Mouse (Mus musculus) embryonic stem cell, embryonic (primary cell): ENCODE measurements around the gene Ncf2.

Experiments
- CTCF ChIA-PET, 4 experiments: fragments of 300-600 bp in 2 of 4; fragments of 350-600 bp in 2 of 4; sonication (Branson Sonifier 250); formaldehyde crosslinking; loops; one replicate each; lab custom pipeline; 2022; ENCODE audit warnings: inconsistent platforms in 2 of 4; lab: Charles Lee
- POLR2A ChIA-PET, 4 experiments: fragments of 300-600 bp in 2 of 4; fragments of 350-600 bp in 2 of 4; sonication (Branson Sonifier 250); formaldehyde crosslinking; loops; one replicate each; lab custom pipeline; 2022; ENCODE audit warnings: antibody characterized with exemption in 4 of 4, inconsistent platforms in 1 of 4; lab: Charles Lee

Gene Ncf2

DNA sequence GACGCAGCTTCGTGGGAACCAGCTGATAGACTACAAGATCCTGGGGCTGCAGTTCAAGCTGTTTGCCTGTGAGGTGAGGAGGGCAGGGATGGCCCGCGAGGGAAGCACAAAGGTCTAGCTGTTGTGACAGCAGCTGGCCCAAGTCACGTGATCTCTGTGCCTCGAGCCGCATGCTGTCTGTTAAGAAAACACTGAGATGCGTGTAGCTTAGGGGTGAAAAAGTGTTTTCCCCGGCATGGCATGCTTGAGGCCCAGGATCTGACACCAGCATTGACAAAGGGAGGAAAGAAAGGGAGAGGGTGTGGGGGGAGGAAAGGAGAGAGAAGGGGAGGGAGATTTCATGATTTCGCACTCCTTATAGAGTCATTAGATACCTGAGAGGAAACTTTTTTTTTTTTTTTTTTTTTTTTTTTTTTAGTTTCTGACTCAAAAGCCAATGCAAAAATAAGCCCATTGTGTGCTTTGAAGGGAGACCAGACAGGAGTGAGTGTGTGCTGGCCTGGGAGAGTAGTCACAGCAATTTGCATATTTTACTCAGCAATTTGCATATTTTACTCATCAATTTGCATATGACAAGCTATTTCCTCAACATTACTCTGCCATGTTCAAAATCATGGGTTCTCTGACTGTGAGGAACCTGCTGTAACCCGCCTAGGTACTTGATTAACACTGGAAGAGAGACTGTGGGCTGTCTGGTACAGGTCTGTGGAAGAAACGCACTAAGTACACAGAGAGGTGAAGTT is 17.2 kb downstream of the Ncf2 start:
- CTCF ChIA-PET = interaction anchor here (0.5 to 2.9 kb wide), 8 partner anchors 17 to 67 kb away, joined by 3 to 28 read pairs (median 4); partner anchors contain the start of gene Ncf2 (in 1 of the 4)

DNA sequence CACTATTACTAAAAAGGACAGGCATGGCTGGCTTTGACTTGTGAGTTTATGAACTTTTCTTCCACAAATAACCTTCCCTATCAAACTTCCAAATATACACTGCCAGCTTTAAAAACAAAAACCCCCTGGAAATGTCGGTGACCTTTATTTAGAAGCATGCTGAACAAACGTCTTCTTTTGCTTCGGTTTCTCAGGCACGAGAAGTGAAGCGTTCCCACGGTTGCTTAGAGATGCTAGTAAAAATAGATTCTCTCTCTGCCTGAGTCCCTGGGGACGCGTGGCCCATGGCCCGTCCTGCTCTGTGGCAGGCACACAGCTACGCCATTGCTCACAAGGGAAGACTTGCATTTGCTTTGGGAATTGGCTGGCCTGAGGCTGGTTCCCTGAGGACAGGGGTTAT is 17.8 kb downstream of the Ncf2 start:
- CTCF ChIA-PET = interaction anchor here in 2 of 4 experiments (0.7 to 2.1 kb wide), 3 partner anchors 28 to 51 kb away, joined by 3 to 7 read pairs (median 4); no protein-coding TSS in a partner anchor
- POLR2A ChIA-PET = interaction anchor here (0.5 to 5.0 kb wide), 23 partner anchors 9 to 768 kb away, joined by 3 to 42 read pairs (median 4); partner anchors contain the start of gene Ncf2 (in 1 of the 4)

More for the DNA sequence above, 17.2 kb downstream of the Ncf2 start:
- POLR2A ChIA-PET = interaction anchor here (0.5 to 5.0 kb wide), 39 partner anchors 8 to 768 kb away, joined by 3 to 42 read pairs (median 4); partner anchors contain the start of gene Ncf2 (in 1 of the 4)

DNA sequence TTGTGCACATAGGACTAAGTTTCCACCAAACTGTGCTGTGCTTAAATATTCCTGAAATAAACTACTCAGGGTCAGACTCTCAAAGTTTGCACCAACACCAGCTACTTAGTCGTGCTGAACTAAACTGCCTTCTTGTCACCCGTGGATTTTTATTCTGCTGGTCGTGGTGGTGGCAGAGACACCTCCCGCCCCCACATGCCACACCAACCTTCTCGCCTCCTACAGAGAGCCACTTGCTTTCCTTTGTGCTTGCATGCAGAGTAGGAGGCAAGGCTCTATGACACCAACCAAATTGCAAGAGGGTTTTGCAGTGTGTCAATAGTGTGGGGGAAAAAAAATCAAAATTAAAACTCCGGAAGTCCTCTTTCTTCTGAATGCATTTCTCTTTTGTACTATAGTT is 19.6 kb downstream of the Ncf2 start:
- CTCF ChIA-PET = no interaction called here
- POLR2A ChIA-PET = interaction anchor here in 1 of 4 experiments (1.0 to 1.4 kb wide), 4 partner anchors 10 to 25 kb away, joined by 3 to 6 read pairs (median 3); no protein-coding TSS in a partner anchor

DNA sequence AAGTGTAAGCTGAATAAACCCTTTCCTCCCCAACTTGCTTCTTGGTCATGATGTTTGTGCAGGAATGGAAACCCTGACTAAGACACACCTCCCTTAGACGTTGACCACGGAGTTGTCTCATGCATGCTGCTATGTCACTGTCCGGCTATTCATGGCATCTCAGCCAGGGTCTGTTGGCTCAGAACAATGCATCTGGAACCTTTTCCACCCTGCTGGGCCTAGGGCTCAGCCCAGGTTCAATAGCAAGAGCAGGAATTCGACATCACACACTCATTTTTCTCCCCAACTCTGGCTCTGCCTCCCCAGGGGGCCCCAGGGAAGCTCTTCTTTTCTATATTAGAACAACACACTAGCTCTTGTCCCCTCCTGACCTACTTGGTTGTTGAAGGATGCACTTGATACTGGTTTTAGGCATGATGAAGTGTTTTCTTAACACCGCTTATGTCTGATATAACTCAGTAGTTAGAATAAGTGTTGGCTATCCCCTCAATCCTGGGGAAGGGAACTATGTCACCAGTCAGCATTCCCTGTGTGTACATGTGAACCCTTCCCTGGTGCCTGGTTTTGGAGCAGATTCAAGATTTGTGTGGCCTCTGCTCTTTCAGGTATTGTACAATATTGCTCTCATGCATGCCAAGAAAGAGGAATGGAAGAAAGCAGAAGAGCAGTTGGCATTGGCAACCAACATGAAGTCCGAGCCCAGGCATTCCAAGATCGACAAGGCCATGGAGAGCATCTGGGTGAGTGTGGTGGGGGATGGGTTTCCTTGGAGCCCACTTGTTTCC is 21.1 kb downstream of the Ncf2 start:
- ChIA-PET POLR2A (no interaction called here), CTCF (no interaction called here)

DNA sequence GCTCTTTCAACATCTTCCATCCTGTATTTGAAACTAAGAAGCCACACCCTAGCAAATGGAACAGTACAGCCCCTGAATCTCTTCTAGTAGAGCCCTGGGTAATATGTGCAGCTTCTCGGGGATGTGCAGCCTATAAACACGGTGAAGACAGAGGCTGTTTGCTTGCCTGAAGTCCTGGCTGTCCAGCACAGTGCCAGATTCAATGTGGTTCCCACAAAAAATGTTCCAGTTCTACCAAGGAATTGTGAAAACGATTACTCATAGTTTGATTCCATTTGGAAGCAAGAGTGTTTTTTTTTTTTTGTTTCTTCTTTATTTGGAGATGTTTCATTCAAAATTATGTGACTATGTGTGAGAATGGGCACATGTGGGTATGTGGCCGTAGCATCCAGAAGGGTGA is 21.8 kb downstream of the Ncf2 start:
- POLR2A ChIA-PET = interaction anchor here in 1 of 4 experiments (1.5 kb wide), 1 partner anchor 10 kb away, joined by 7 read pairs; no protein-coding TSS in a partner anchor
- CTCF ChIA-PET = no interaction called here

DNA sequence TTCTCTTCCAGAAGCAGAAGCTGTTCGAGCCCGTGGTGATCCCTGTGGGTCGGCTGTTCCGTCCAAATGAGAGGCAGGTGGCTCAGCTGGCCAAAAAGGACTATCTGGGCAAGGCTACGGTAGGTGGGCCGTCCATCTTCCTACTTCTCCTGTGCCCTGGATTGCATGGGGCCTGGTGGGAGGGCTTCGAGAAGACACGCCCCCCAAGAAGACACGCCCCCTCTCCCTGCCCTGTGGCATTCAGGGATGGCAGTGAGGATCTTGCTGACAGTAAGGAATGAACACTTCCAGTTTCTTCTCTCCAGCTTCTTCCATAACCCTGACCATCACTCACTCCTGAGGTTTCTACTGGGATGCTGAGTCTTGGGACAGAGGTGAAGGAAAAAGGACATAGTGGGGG is 24.2 kb downstream of the Ncf2 start:
- ChIA-PET CTCF (no interaction called here), POLR2A (interaction anchor here in 3 of 4 experiments (0.5 to 3.5 kb wide), 9 partner anchors 8 to 1065 kb away, joined by 3 to 14 read pairs (median 4); no protein-coding TSS in a partner anchor)

DNA sequence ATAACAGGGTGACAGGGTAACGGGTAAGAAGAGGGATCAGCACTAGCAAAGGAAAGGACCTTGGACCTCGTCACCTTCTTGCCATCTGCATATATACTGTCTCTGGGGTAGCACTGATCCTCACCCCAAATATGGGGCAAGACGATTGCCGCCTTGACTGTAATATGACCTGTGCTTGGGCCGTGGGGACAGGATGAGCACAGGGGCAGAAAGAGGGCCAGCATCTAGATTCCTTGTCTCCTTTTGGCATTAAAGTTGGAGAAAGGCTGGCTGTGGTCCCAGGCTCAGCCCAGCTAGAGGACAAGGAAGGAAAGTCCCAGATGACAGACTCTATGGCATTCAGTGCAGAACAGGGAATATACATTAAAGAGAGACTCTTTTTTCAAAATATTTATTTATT is 26.5 kb downstream of the Ncf2 start:
- ChIA-PET POLR2A (interaction anchor here in 3 of 4 experiments (1.0 to 3.5 kb wide), 4 partner anchors 10 to 36 kb away, joined by 3 to 14 read pairs (median 4); no protein-coding TSS in a partner anchor), CTCF (interaction anchor here in 2 of 4 experiments (0.6 to 1.8 kb wide), 2 partner anchors 36 to 708 kb away, joined by 3 to 6 read pairs; no protein-coding TSS in a partner anchor)

DNA sequence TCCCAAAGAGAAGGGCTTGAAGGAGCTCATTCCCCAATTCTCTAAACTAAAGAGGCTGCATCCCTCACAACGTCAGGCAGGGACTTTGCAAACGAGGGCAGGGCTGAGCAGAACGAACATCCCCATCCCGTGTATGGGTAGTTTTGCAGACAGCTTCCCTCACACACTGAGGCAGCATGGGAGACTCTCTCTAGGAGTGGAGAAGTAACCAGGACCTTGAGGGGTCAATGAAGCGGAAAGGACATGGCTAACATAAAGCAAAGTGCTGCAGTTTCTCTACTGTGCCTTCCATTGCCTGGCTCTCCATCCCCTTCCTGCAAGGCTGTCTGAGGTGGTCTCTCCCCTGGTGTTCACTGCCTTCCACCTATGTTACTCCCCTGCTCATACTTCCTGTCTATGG is 28.2 kb downstream of the Ncf2 start:
- ChIA-PET POLR2A (interaction anchor here in 3 of 4 experiments (0.7 to 1.4 kb wide), 6 partner anchors 8 to 38 kb away, joined by 3 to 9 read pairs (median 4); no protein-coding TSS in a partner anchor), CTCF (interaction anchor here in 2 of 4 experiments (0.7 to 1.1 kb wide), 2 partner anchors 38 to 308 kb away, joined by 3 to 9 read pairs; no protein-coding TSS in a partner anchor)

DNA sequence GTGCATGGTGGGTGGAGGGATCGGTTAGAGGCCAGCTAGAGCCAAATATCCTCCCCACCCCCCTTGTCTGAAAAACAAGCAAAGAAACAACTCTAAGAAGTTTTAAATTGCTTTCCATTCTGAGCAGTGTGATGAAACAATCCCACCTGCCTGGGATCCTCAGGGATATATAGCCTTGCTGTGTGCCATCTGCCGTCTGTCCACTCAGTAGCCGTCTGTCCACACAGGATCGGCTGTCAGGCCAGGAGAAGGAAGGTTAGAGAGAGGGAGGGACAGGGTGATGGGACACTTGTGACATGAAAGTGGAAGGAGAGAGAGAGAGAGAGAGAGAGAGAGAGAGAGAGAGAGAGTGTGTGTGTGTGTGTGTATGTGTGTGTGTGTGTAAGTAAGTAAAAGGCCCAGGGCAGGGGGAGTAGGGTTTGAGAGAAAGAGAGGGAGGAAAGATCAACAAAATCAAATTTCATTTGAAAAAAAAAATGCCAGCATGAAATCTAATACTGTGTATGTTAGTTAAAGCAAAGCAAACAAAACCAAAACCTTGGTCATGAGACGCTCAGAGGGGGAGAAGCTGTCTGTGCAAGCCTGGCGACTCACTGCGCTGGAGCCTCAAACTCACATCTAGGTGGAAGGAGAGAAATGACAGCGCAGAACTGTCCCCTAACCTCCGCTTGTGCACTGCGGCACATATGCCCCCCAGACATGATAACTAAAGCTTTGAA is 28.8 kb downstream of the Ncf2 start:
- CTCF ChIA-PET = interaction anchor here in 2 of 4 experiments (0.8 to 1.1 kb wide), 2 partner anchors 13 to 39 kb away, joined by 3 read pairs; no protein-coding TSS in a partner anchor
- POLR2A ChIA-PET = interaction anchor here in 3 of 4 experiments (1.0 to 2.2 kb wide), 6 partner anchors 8 to 14 kb away, joined by 4 to 9 read pairs (median 4); no protein-coding TSS in a partner anchor

DNA sequence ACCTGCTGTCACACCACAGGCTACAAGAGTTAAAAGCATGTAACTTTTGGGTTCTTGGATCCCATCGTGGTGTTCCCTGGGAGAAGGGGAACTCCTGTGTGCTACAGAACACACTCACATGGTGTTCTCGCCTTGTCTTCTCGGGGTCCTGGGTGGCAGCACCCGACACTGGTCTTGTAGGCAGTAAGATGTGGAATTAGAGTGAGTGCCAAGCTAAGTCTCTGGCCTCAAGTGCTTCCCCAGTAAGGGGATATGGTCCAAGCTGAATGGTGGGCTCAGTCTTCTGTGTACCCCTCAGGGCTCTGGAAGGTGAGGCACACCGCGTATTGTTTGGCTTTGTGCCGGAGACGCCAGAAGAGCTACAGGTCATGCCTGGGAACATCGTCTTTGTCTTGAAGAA is 30.1 kb downstream of the Ncf2 start:
- POLR2A ChIA-PET = interaction anchor here in 2 of 4 experiments (0.8 to 2.2 kb wide), 5 partner anchors 13 to 206 kb away, joined by 3 to 8 read pairs (median 3); no protein-coding TSS in a partner anchor
- CTCF ChIA-PET = interaction anchor here in 2 of 4 experiments (0.7 kb wide), 2 partner anchors 40 to 64 kb away, joined by 3 to 5 read pairs; partner anchors contain the start of genes Arpc5 (in 1 of the 2) and Rgl1 (in 1 of the 2)

DNA sequence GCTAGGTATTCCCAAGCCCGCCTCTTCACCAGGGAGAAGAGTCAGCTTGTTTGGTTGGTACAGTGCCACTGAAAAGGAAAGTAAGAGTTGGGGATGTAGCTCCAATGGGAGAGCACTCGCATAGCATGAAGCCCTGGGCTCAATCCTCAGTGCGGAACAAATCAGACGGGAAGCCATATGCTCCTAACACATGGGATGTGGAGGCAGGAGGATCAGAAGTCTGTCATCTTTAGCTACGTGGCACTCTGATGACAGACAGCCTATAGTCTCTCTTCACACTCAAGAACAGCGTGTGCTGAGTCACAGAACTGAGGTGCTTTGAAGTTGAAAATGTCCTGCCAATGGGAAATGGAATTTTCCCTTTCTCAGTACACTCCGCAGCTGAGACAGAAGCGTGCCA is 31.0 kb downstream of the Ncf2 start:
- ChIA-PET POLR2A (interaction anchor here (0.6 to 6.9 kb wide), 25 partner anchors 9 to 257 kb away, joined by 3 to 47 read pairs (median 3); no protein-coding TSS in a partner anchor), CTCF (no interaction called here)

DNA sequence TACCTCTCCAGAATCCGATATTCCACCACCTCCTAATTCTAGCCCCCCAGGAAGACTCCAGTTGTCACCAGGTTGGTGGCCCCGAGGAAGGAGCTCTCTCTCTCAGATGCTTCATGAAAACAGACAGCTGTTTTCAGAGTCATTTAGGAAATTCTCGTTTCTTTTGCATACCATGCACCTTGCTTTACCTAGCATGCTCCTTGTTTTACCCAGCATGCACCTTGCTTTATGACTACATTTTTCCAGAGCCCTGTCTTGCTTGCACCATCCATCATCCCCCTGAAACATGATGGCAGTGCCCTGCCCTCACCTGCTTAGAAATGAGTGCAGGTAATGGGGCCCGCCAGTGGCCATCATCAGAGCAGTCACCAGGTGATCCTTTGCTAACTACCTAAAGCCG is 31.6 kb downstream of the Ncf2 start:
- POLR2A ChIA-PET = interaction anchor here in 3 of 4 experiments (0.7 to 6.9 kb wide), 26 partner anchors 7 to 256 kb away, joined by 3 to 47 read pairs (median 4); partner anchors contain the start of gene Ncf2 (in 1 of the 3)

DNA sequence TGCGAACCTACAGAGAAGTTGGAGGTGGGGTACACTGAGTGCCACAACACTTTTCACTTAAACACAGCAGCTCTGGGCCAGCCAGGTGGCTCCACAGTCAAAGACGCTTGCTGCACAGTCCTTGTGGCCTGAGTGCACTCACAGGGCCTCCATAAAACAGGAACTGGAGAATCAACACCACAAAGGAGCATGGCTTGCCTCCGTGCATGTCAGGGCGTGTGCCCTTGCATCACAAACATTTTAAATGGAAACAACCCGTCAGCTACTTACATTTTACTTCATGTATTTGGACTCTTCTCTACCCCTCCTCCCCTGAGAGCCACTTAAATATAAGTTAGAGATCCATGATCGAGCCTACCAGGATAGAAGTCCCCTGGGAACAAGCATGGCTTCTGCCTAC is 32.3 kb downstream of the Ncf2 start:
- POLR2A ChIA-PET = interaction anchor here (0.8 to 6.9 kb wide), 25 partner anchors 8 to 492 kb away, joined by 3 to 47 read pairs (median 4); partner anchors contain the start of genes Arpc5 (in 1 of the 4), Ncf2 (in 1 of the 4) and Rgl1 (in 1 of the 4)
- CTCF ChIA-PET = interaction anchor here in 2 of 4 experiments (0.8 to 1.1 kb wide), 2 partner anchors 42 kb away, joined by 4 to 5 read pairs; no protein-coding TSS in a partner anchor

More for the DNA sequence above, 31.6 kb downstream of the Ncf2 start:
- CTCF ChIA-PET = interaction anchor here in 2 of 4 experiments (0.8 to 1.1 kb wide), 2 partner anchors 41 kb away, joined by 4 to 5 read pairs; no protein-coding TSS in a partner anchor

DNA sequence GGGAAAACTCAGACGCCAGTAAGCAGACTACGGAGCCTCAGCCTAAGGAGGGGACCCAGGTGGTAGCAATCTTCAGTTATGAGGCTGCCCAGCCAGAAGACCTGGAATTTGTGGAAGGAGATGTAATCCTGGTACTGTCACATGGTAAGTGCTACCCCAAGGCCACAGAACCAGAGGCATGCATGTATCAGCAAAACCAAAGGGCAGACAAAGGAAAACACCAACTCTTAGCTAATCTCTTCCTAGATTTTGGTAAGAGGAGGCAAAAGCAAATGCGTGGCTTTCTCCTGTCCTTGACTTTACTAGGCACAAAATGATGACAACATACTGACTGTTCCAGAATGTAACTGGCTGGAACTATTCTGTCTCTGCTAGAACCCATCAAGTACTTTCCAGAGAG is 35.1 kb downstream of the Ncf2 start:
- POLR2A ChIA-PET = interaction anchor here (0.7 to 6.9 kb wide), 15 partner anchors 8 to 552 kb away, joined by 3 to 47 read pairs (median 4); no protein-coding TSS in a partner anchor
- CTCF ChIA-PET = interaction anchor here in 1 of 4 experiments (1.4 kb wide), 1 partner anchor 45 kb away, joined by 3 read pairs; no protein-coding TSS in a partner anchor

DNA sequence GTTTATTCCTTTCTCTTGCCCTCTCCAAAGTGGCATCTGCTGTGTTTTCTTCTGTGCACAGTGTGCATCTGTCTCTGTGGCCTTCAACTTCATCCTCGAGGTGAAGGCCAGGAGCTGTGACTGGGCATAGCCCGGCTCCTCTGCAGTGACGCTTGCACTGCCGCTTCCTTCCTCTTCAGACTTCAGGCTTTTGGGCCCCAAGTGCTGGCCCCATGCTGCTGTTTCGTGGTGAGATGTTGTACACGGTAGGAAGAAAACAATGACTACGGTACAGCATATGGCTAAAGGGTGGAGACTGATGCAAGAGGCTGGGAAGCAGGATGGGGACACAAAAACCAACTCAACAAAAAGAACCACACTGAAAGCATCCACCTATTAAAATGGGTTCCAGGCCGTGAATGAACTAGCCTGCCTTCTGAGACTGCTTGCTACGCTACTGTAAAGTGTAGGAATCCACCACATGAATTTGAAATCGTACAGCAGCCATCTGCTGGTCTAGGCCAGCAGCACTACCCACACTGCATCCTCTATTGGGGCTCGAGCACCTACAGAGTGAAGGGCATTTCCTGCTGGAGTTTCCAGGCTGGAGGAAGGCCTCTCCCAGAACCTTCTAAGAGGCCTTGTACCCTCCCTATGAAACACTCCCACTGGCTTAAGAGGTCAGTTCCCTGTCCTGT is 38.2 kb downstream of the Ncf2 start:
- ChIA-PET CTCF (no interaction called here), POLR2A (interaction anchor here in 3 of 4 experiments (1.2 to 1.4 kb wide), 3 partner anchors 23 to 48 kb away, joined by 3 to 4 read pairs (median 4); no protein-coding TSS in a partner anchor)

DNA sequence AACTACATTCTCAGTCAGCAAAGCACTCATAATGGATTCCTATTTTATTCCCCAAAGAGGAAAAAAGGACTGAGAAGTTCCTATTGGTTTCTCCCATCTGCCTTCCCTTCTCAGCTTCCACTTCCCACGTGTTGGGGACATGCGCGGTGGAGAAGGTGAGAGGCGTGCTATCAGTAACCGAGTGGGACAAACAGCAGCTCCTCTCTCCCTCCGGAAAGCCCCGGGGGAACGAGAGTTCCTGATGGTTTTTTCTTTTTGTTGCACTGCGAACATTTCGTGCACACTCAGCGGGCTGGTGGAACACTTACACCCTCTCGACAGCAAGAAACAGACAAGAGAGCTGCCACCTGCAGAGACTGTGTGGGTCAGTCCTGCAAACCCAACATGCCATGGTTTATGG is 38.8 kb downstream of the Ncf2 start:
- ChIA-PET CTCF (interaction anchor here in 1 of 4 experiments (0.7 kb wide), 1 partner anchor 57 kb away, joined by 3 read pairs; no protein-coding TSS in a partner anchor), POLR2A (interaction anchor here in 2 of 4 experiments (0.9 to 1.2 kb wide), 2 partner anchors 27 to 48 kb away, joined by 3 to 4 read pairs; no protein-coding TSS in a partner anchor)
